Mouse (Mus musculus) sigmoid colon, adult 10 weeks (tissue): ENCODE data around the gene Slc22a28. TPM values are rescaled to one million over a fixed set of nuclear protein-coding genes. Genes with fewer than 3 reads are reported as not detected.

ENCODE experiments used
- polyA plus RNA-seq: library from polyadenylated mRNA; stranded (reverse); fragments of 350-450 nt; fragmentation: Illumina TruSeq; extraction: RNeasy Lipid Tissue Mini Kit (QIAGEN cat#74804); gene quantifications from one replicate; pipeline ENCODE4 v1.2.3, GENCODE M21; 2014; ENCODE audit warnings: low read depth, low replicate concordance

The Slc22a28 gene
- polyA plus RNA-seq: not detected

DNA sequence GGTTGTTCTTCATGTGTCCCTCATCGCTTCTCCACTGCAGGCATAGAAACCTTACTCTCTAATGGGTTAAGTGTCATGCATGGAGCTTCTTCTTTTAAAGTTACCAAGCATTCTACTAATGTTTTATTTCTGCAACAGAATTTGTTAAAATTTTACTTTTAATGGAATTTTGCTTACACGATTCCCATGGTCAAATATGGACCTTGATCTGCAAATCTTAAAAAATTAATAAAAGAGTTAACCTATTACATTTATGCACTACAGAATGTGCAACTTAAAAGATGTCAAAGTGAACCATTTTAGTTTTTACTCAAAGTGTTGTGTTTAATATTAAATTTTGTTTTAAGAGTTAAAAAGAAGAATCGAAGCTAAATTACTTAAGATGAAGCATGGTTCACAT, at the start of gene Slc22a28:
Slc22a28 (minus strand) TSS at position 102 of the 400 bp plus-strand sequence.

Other genes starting within 250 kb of the Slc22a28 start
- 1.1 TPM for gene Slc22a27, start 166.0 kb downstream of the Slc22a28 start, polyA plus RNA-seq
- gene Slc22a29, start 86.9 kb upstream of the Slc22a28 start, polyA plus RNA-seq: 0.44 TPM